Mouse (Mus musculus) E14TG2a.4 (cell line): Measurements from ENCODE around the gene Nfat5.

Experiments used
- H3K27me3 ChIP-seq: 2 replicates; pipeline ENCODE4 v1.6.1; 2014; ENCODE audit warnings: low read length, control low read depth; ENCODE audit not compliant: insufficient read depth
- H3K36me3 ChIP-seq: 2 replicates; pipeline ENCODE4 v1.6.1; 2014; ENCODE audit warnings: low read length, control low read depth; ENCODE audit not compliant: insufficient read depth
- H3K4me1 ChIP-seq: replicated peaks from 2 replicates; pipeline ENCODE4 v1.6.1; 2014; ENCODE audit warnings: low read depth, low read length, control low read depth
- H3K4me3 ChIP-seq: replicated peaks from 2 replicates; pipeline ENCODE4 v1.5.1; 2014; ENCODE audit warnings: mild to moderate bottlenecking, low read length
- H3K9me3 ChIP-seq: 2 replicates; pipeline ENCODE4 v1.6.1; 2014; ENCODE audit warnings: low read length, control low read depth
- CTCF ChIP-seq: conservative IDR thresholded peaks from 2 replicates; pipeline ENCODE4 v1.5.1; 2014; ENCODE audit warnings: low read length
- NANOG ChIP-seq: IDR thresholded peaks from 2 replicates; pipeline ENCODE4 v1.6.1; 2014; ENCODE audit warnings: borderline replicate concordance, low read length, mixed read lengths
- POU5F1 ChIP-seq: IDR thresholded peaks from 2 replicates; pipeline ENCODE4 v1.6.1; 2014; ENCODE audit warnings: low read length, borderline replicate concordance

The Nfat5 gene

DNA sequence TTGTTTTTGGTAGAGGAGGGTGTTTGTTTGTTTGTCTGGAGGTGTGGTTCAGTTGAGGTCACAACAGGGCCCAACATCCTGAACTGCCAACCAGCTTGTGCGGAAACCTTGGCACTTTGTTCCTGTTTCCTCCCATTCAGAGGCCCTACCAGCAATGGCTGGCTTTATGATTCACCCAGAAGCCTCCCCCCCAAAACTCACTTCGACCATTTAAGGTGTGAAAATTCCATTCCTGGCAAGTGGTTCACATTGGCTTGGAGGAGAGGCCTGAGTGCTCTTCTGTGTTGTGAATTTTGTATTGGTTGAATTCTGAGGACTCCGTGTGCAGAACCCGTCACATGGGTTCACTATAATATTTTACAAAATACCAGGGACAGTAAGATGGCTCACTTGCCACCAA, 32.1 kb upstream of the Nfat5 start:
- no peak for TF ChIP-seq NANOG
- TF ChIP-seq CTCF: no peak
- no peak for TF ChIP-seq POU5F1
- H3K4me1 ChIP-seq: peaks cover 59% of the 10 kb centered on the region

DNA sequence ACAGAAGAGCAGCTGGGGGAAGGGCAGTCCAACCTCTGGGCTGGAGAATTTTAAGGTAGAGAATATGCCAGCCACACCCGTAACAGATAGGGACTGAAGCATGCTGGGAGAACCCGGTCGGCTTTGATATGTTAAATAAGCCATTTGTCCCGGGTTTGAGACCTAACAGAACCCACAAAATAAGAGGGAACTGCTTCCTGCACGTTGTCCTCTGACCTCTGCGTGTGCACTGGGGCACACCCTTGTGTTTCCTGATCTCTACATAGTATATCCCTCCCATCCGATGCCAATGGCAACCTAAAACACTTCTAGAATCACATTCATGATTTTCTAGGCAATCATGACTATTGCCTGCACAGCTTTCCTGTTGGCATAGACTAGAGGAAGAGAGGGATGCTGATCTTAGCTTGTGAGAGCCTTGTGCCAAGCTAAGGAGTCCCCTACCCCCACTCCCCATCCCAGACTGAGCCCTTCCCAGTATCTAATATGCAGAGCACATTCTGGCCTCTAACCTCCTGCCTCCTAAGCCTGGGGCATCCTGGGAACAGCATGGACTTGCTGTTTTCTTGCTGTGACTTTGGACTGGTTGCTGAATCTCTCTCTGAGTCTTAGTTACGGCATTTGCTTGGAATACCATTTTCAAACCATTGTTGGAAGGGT, 31.1 kb upstream of the Nfat5 start:
- Histone ChIP-seq H3K4me1 (peaks cover 54% of the 10 kb centered on the region), H3K9me3 (no peaks in the 10 kb centered on the region), H3K36me3 (no peaks in the 10 kb centered on the region), H3K4me3 (peak overlapping the region; percentile 56), H3K27me3 (no peaks in the 10 kb centered on the region)
- TF ChIP-seq POU5F1 (no peak), CTCF (no peak), NANOG (no peak)

More for the DNA sequence above, 32.1 kb upstream of the Nfat5 start:
- H3K4me3 ChIP-seq: no peak overlapping the region
- no peaks in the 10 kb centered on the region for H3K27me3 ChIP-seq
- H3K9me3 ChIP-seq: no peaks in the 10 kb centered on the region
- no peaks in the 10 kb centered on the region for H3K36me3 ChIP-seq

- H3K9me3 ChIP-seq: no peaks in the 10 kb centered on the region
- H3K36me3 ChIP-seq: no peaks in the 10 kb centered on the region
- TF ChIP-seq NANOG (no peak), CTCF (no peak), POU5F1 (no peak)
- peaks cover 41% of the 10 kb centered on the region for H3K4me1 ChIP-seq
- H3K27me3 ChIP-seq: no peaks in the 10 kb centered on the region
- H3K4me3 ChIP-seq: no peak overlapping the region; the same call in 1 of the 2 replicates
Measured at GRCm38 (mm10) chr8:107265811-107266210, 27.5 kb upstream of the Nfat5 start.

- TF ChIP-seq NANOG (no peak), CTCF (no peak), POU5F1 (no peak)
- Histone ChIP-seq H3K9me3 (no peaks in the 10 kb centered on the region), H3K4me1 (peaks cover 26% of the 10 kb centered on the region), H3K36me3 (no peaks in the 10 kb centered on the region), H3K4me3 (no peak overlapping the region), H3K27me3 (no peaks in the 10 kb centered on the region)
Measured at GRCm38 (mm10) chr8:107268501-107268900, 24.8 kb upstream of the Nfat5 start.

GRCm38 (mm10) chr8:107269191-107269590, 24.1 kb upstream of the Nfat5 start:
- no peaks in the 10 kb centered on the region for H3K9me3 ChIP-seq
- no peaks in the 10 kb centered on the region for H3K36me3 ChIP-seq
- peaks cover 23% of the 10 kb centered on the region for H3K4me1 ChIP-seq
- TF ChIP-seq POU5F1: no peak
- no peak for TF ChIP-seq CTCF
- TF ChIP-seq NANOG: no peak
- H3K4me3 ChIP-seq: no peak overlapping the region
- no peaks in the 10 kb centered on the region for H3K27me3 ChIP-seq

DNA sequence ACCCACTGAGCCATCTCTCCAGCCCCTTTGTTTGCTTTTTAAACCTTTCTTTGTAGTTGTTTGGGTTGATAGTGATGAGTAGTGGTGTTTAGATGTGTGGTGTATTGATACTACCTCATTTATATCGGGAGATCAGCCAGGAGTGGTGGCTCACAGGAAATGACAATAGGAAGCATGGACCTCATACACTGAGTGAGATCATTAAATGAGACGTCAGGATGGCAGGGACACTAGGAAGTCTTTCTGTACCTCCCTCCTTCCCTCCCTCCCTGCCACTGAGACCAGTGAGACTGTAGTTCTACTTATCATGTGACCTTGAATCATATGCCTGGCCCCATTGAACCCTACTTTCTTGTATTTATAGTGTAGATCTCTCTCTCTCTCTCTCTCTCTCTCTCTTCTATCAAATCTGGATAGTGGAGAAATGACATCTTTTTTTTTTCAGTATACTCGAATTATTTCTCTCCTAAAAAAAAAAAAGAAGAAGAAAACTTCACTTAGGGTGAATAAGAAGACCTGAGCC, 23.6 kb upstream of the Nfat5 start:
- TF ChIP-seq CTCF (no peak), POU5F1 (no peak), NANOG (no peak)
- Histone ChIP-seq H3K36me3 (no peaks in the 10 kb centered on the region), H3K4me3 (no peak overlapping the region), H3K27me3 (no peaks in the 10 kb centered on the region), H3K4me1 (peaks cover 23% of the 10 kb centered on the region), H3K9me3 (no peaks in the 10 kb centered on the region)

- H3K27me3 ChIP-seq: no peaks in the 10 kb centered on the region
- H3K4me3 ChIP-seq: peak overlapping the region; percentile 5; the same call in 1 of the 2 replicates
- TF ChIP-seq NANOG: no peak
- no peak for TF ChIP-seq POU5F1
- TF ChIP-seq CTCF: no peak
- no peaks in the 10 kb centered on the region for H3K36me3 ChIP-seq
- peaks cover 20% of the 10 kb centered on the region for H3K4me1 ChIP-seq
- no peaks in the 10 kb centered on the region for H3K9me3 ChIP-seq
Measured at GRCm38 (mm10) chr8:107270287-107270686, 23.0 kb upstream of the Nfat5 start.

GRCm38 (mm10) chr8:107270751-107271150, 22.5 kb upstream of the Nfat5 start:
- TF ChIP-seq NANOG (no peak), POU5F1 (no peak), CTCF (no peak)
- H3K27me3 ChIP-seq: no peaks in the 10 kb centered on the region
- no peaks in the 10 kb centered on the region for H3K36me3 ChIP-seq
- no peaks in the 10 kb centered on the region for H3K9me3 ChIP-seq
- peak overlapping the region; percentile 5; the same call in 1 of the 2 replicates for H3K4me3 ChIP-seq
- peaks cover 16% of the 10 kb centered on the region for H3K4me1 ChIP-seq
